Mouse (Mus musculus) CH12.LX (cell line): ENCODE measurements around the gene Ube2dnl1. TPM values are rescaled to one million over a fixed set of nuclear protein-coding genes. Genes with fewer than 3 reads are reported as not detected.

ENCODE experiments used
- DNase-seq: peaks from one replicate; pipeline ENCODE4 v3.0.0-alpha.2; 2013; ENCODE audit errors: extremely low read depth
- H3K27ac ChIP-seq: 2 replicates; pipeline ENCODE4 v1.5.1; 2012; ENCODE audit warnings: low read depth, mild to moderate bottlenecking, control low read depth, moderate library complexity; ENCODE audit not compliant: insufficient read depth
- H3K27me3 ChIP-seq: replicated peaks from 2 replicates; pipeline ENCODE3; 2012; ENCODE audit warnings: inconsistent platforms
- H3K36me3 ChIP-seq, 2 experiments: replicated peaks in 1 of 2; 2 replicates each; pipeline versions ENCODE3 to v1.6.1; 2012; ENCODE audit warnings: inconsistent platforms in 1 of 2, low read length in 1 of 2, mild to moderate bottlenecking in 1 of 2, mixed read lengths in 1 of 2, moderate library complexity in 1 of 2; ENCODE audit not compliant: control insufficient read depth in 1 of 2, insufficient read depth in 1 of 2
- H3K4me1 ChIP-seq, 2 experiments: 2 replicates each; pipeline ENCODE4 v1.6.1; 2012; ENCODE audit warnings: inconsistent platforms in 1 of 2, moderate library complexity in 1 of 2; ENCODE audit not compliant: insufficient read depth in 2 of 2, control insufficient read depth in 1 of 2
- H3K4me2 ChIP-seq: 2 replicates; pipeline ENCODE4 v1.6.1; 2012; ENCODE audit warnings: low read depth, mild to moderate bottlenecking, control low read depth; ENCODE audit not compliant: poor library complexity, insufficient read depth, severe bottlenecking
- H3K4me3 ChIP-seq, 3 experiments: fragments of 150-350 bp in 1 of 3; sonication (generic) in 1 of 3; replicated peaks in 1 of 3; 2 replicates each; pipeline versions ENCODE3 to v1.5.1; 2011 to 2012; ENCODE audit warnings: low read depth in 2 of 3, low read length in 2 of 3, mild to moderate bottlenecking in 2 of 3, moderate library complexity in 2 of 3, control low read depth in 1 of 3, improper control_type of control experiment in 1 of 3, inconsistent platforms in 1 of 3, mixed read lengths in 1 of 3; ENCODE audit not compliant: poor library complexity in 1 of 3
- H3K79me2 ChIP-seq: replicated peaks from 2 replicates; pipeline ENCODE4 v1.6.1; 2012; ENCODE audit warnings: mild to moderate bottlenecking, moderate library complexity; ENCODE audit not compliant: control insufficient read depth, poor library complexity, insufficient read depth, severe bottlenecking; ENCODE audit errors: extremely low read depth
- H3K9ac ChIP-seq: 2 replicates; pipeline ENCODE4 v1.6.1; 2012; ENCODE audit warnings: low read depth, mild to moderate bottlenecking, control low read depth, moderate library complexity; ENCODE audit not compliant: insufficient read depth
- H3K9me3 ChIP-seq: replicated peaks from 2 replicates; pipeline ENCODE3; 2012; ENCODE audit warnings: low read length, inconsistent platforms, mixed read lengths
- BHLHE40 ChIP-seq: IDR thresholded peaks from 2 replicates; pipeline ENCODE4 v1.6.1; 2011; ENCODE audit warnings: mild to moderate bottlenecking, low read depth, low read length, improper control_type of control experiment
- CHD1 ChIP-seq: IDR thresholded peaks from 2 replicates; pipeline ENCODE4 v1.6.1; 2012; ENCODE audit warnings: low read depth, low read length, improper control_type of control experiment, inconsistent platforms
- CHD2 ChIP-seq: IDR thresholded peaks from 2 replicates; pipeline ENCODE4 v1.6.1; 2011; ENCODE audit warnings: low read length, improper control_type of control experiment
- ELF1 ChIP-seq: IDR thresholded peaks from 2 replicates; pipeline ENCODE4 v1.6.1; 2014; ENCODE audit warnings: low read depth, mild to moderate bottlenecking, inconsistent platforms, low read length, improper control_type of control experiment
- JUND ChIP-seq: conservative IDR thresholded peaks from 2 replicates; pipeline ENCODE4 v1.6.1; 2011; ENCODE audit warnings: low read depth, low read length, improper control_type of control experiment
- KAT2A ChIP-seq: IDR thresholded peaks from 2 replicates; pipeline ENCODE4 v1.6.1; 2012; ENCODE audit warnings: low read length, improper control_type of control experiment, inconsistent platforms; ENCODE audit not compliant: insufficient replicate concordance
- MAX ChIP-seq: IDR thresholded peaks from 2 replicates; pipeline ENCODE4 v1.6.1; 2011; ENCODE audit warnings: low read length, improper control_type of control experiment
- MAZ ChIP-seq: IDR thresholded peaks from 2 replicates; pipeline ENCODE4 v1.6.1; 2012; ENCODE audit warnings: low read depth, mild to moderate bottlenecking, inconsistent platforms, low read length, improper control_type of control experiment, moderate library complexity
- MEF2A ChIP-seq: IDR thresholded peaks from 2 replicates; pipeline ENCODE4 v1.6.1; 2014; ENCODE audit warnings: low read depth, mild to moderate bottlenecking, inconsistent platforms, low read length, improper control_type of control experiment, borderline replicate concordance
- MYC ChIP-seq: IDR thresholded peaks from 2 replicates; pipeline ENCODE4 v1.6.1; 2011; ENCODE audit warnings: low read depth, mild to moderate bottlenecking, improper control_type of control experiment, low read length
- NELFE ChIP-seq: IDR thresholded peaks from 2 replicates; pipeline ENCODE4 v1.6.1; 2011; ENCODE audit warnings: low read depth, low read length, improper control_type of control experiment
- NRF1 ChIP-seq: IDR thresholded peaks from 2 replicates; pipeline ENCODE4 v1.6.1; 2014; ENCODE audit warnings: low read depth, mild to moderate bottlenecking, inconsistent platforms, low read length, improper control_type of control experiment, moderate library complexity
- PAX5 ChIP-seq: IDR thresholded peaks from 2 replicates; pipeline ENCODE4 v1.6.1; 2012; ENCODE audit warnings: low read length, inconsistent platforms, mixed read lengths
- POLR2A ChIP-seq: IDR thresholded peaks from 2 replicates; pipeline ENCODE4 v1.6.1; 2011; ENCODE audit warnings: low read depth, mild to moderate bottlenecking, improper control_type of control experiment, low read length
- POLR2AphosphoS2 ChIP-seq: IDR thresholded peaks from 2 replicates; pipeline ENCODE4 v1.6.1; 2011; ENCODE audit warnings: low read depth, low read length, improper control_type of control experiment
- RAD21 ChIP-seq: IDR thresholded peaks from 2 replicates; pipeline ENCODE4 v1.6.1; 2011; ENCODE audit warnings: low read depth, mild to moderate bottlenecking, low read length, improper control_type of control experiment, moderate library complexity
- RCOR1 ChIP-seq: conservative IDR thresholded peaks from 2 replicates; pipeline ENCODE4 v1.6.1; 2012; ENCODE audit warnings: low read depth, mild to moderate bottlenecking, inconsistent platforms, low read length, improper control_type of control experiment
- SMC3 ChIP-seq: IDR thresholded peaks from 2 replicates; pipeline ENCODE4 v1.6.1; 2011; ENCODE audit warnings: low read depth, low read length, improper control_type of control experiment
- TCF12 ChIP-seq: IDR thresholded peaks from 2 replicates; pipeline ENCODE4 v1.6.1; 2014; ENCODE audit warnings: low read depth, mild to moderate bottlenecking, inconsistent platforms, low read length, improper control_type of control experiment
- UBTF ChIP-seq: IDR thresholded peaks from 2 replicates; pipeline ENCODE4 v1.6.1; 2012; ENCODE audit warnings: low read depth, mild to moderate bottlenecking, inconsistent platforms, low read length, improper control_type of control experiment, moderate library complexity
- USF2 ChIP-seq: conservative IDR thresholded peaks from 2 replicates; pipeline ENCODE4 v1.6.1; 2011; ENCODE audit warnings: low read depth, low read length, improper control_type of control experiment
- ZC3H11A ChIP-seq: IDR thresholded peaks from 2 replicates; pipeline ENCODE4 v1.6.1; 2012; ENCODE audit warnings: low read depth, mild to moderate bottlenecking, inconsistent platforms, low read length, improper control_type of control experiment
- ZNF384 ChIP-seq: IDR thresholded peaks from 2 replicates; pipeline ENCODE4 v1.6.1; 2012; ENCODE audit warnings: low read depth, low read length, improper control_type of control experiment, inconsistent platforms
- dilution Hi-C: fragments of 300-500 bp; cut with MboI; formaldehyde crosslinking; loops from 2 replicates; pipeline ENCODE4 v1.14.3; 2020; ENCODE audit warnings: low sequenced_read_pairs; ENCODE audit not compliant: extremely low pct_unique_long_range_greater_than_20kb, extremely low pct_ligation_motif_present
- in situ Hi-C: fragments of 300-500 bp; cut with MboI; formaldehyde crosslinking; loops from 3 replicates; pipeline ENCODE4 v1.14.3; 2019; ENCODE audit warnings: low sequenced_read_pairs, low pct_ligation_motif_present, low pct_unique_long_range_greater_than_20kb, mixed read lengths
- polyA plus RNA-seq: library from polyadenylated mRNA; unstranded; fragments of >175 nt; gene quantifications from 2 replicates; pipeline ENCODE4 v1.2.1, GENCODE M21; 2012; ENCODE audit warnings: low read depth; ENCODE audit not compliant: insufficient read length
- total RNA-seq, 2 experiments: library from RNA; depleted of rRNA; stranded (reverse); fragments of 300-350 nt in 1 of 2; fragments of >200 nt in 1 of 2; gene quantifications; 2 replicates each; pipeline ENCODE4 v1.2.3; 2012 to 2014

The Ube2dnl1 gene
- total RNA-seq (2012; rRNA removed) (not detected in 2 replicates), total RNA-seq (2014; rRNA removed) (not detected in 2 replicates), polyA plus RNA-seq (not detected in 2 replicates)

GRCm38 (mm10) chrX:114904712-114905111, at the start of gene Ube2dnl1:
Gene Ube2dnl1 (plus strand): TSS chrX:114905012.
- Histone ChIP-seq H3K9me3 (no peaks in the 10 kb centered on the region), H3K27ac (no peak within 1 kb of the TSS), H3K4me3 (no peak within 1 kb of the TSS), H3K4me1 (no peaks in the 10 kb centered on the region), H3K27me3 (no peaks in the 10 kb centered on the region), H3K9ac (no peak within 1 kb of the TSS), H3K4me2 (no peak within 1 kb of the TSS), H3K79me2 (no peaks in the 10 kb centered on the region), H3K36me3 (no peaks in the 10 kb centered on the region)
- TF ChIP-seq POLR2AphosphoS2 (no peak), NELFE (no peak), UBTF (no peak), RAD21 (no peak), POLR2A (no peak), ZC3H11A (no peak)
- in situ Hi-C loops = no loop called here
- dilution Hi-C loops = no loop called here
- DNase-seq = no peak

DNA sequence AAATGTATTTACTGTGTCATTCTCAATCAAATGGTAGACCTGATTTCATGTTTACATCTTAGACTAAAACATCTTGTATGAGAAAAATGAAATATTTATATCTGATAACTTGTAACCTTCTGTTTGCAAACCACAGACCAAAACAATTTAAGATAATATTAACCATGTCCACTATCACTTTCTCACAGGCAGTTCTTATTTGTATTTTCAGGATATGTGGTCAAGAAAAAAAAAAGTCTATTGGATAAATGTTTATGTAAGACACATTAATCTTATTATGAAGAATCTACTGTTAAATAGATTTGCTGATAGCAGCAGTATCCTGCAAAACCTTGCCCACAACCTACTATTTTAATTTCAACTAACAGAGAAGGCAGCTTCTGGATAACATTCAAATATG, 9.3 kb upstream of the Ube2dnl1 start:
- dilution Hi-C loops = no loop called here
- in situ Hi-C loops = no loop called here
- no peak for TF ChIP-seq PAX5
- no peak for TF ChIP-seq MAZ
- TF ChIP-seq CHD2 = no peak
- no peak for TF ChIP-seq MEF2A
- TF ChIP-seq SMC3 = no peak
- TF ChIP-seq MYC = no peak
- no peak for TF ChIP-seq MAX
- TF ChIP-seq UBTF = no peak
- no peak for TF ChIP-seq NELFE
- no peak for TF ChIP-seq CHD1
- TF ChIP-seq BHLHE40 = no peak
- TF ChIP-seq ELF1 = no peak
- TF ChIP-seq JUND = no peak
- TF ChIP-seq KAT2A = no peak
- no peak for TF ChIP-seq TCF12
- TF ChIP-seq NRF1 = no peak
- no peak for TF ChIP-seq USF2
- no peak for TF ChIP-seq ZNF384
- no peak for TF ChIP-seq RCOR1

More for the DNA sequence above, 9.3 kb upstream of the Ube2dnl1 start:
- Histone ChIP-seq H3K27me3 (no peaks in the 10 kb centered on the region), H3K36me3 (no peaks in the 10 kb centered on the region), H3K79me2 (no peaks in the 10 kb centered on the region), H3K9me3 (no peaks in the 10 kb centered on the region), H3K4me3 (no peak overlapping the region), H3K4me2 (no peak overlapping the region), H3K9ac (no peak overlapping the region), H3K4me1 (no peaks in the 10 kb centered on the region), H3K27ac (no peak overlapping the region)
- no peak for DNase-seq
